Mouse (Mus musculus) megakaryocyte, embryonic 14.5 days (primary cell): ENCODE data around the gene Fam184b.

Experiments
- FLI1 ChIP-seq: IDR thresholded peaks from 2 replicates; pipeline ENCODE4 v1.6.1; 2012; ENCODE audit warnings: low read length, inconsistent platforms, mixed read lengths
- GATA1 ChIP-seq: IDR thresholded peaks from 3 replicates; pipeline ENCODE4 v1.6.1; 2012; ENCODE audit warnings: mixed read lengths, low read length, inconsistent platforms, borderline replicate concordance

- TF ChIP-seq GATA1 (no peak), FLI1 (no peak)
These were observed 124.8 kb downstream of the Fam184b start for GRCm38 (mm10) chr5:45514599-45514998.
